Comparison of ENCODE assay signal across 8 mouse cellular contexts in the genomic region with DNA sequence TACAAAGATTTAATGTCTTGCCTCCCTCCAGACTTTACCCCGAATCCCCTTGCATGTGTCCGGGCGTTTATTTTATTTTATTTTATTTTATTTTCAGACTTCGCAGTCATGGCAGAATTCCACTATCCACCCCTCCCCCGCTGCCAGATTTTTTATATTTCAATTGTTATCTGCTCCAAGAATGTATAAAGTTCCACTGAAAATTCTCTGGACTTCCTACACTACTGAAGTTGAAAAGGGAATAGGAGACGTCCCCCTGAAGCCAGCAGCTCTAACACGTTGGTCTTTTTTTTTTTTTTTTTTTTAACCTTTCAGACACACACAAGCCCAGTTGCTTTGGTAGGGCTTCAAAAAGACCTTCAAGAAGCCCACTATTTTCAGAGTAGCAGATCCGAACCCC. TPM values are rescaled to one million over a fixed set of nuclear protein-coding genes. Genes with fewer than 3 reads are reported as not detected.
DNase-seq lines count a peak whose midpoint lies in the region; ATAC-seq and TF ChIP-seq lines count a peak whose summit lies in the region.

No protein-coding gene starts in this region.

- no peak for TF ChIP-seq POLR2A in heart, adult 2 months (IDR thresholded peaks at IDR 0.05; ENCODE audit: insufficient read depth, low read depth, low read length)

- DNase-seq in heart, adult 2 months = no peak
- DNase-seq in heart, adult 8-10 months (ENCODE audit: low spot score) = no peak
- DNase-seq in heart, postnatal 10 days = peak; percentile 12 to 17
- no peak for DNase-seq in MN1 (ENCODE audit: low spot score)
- no peak for DNase-seq in embryo, embryonic 10.5 days (ENCODE audit: low spot score)
- no peak for DNase-seq in cerebellum, postnatal 36 days

- WGBS in heart, adult 2 months = 21% methylated on average over 8 of the region's 8 CpGs
- whole genome bisulfite sequencing in liver, embryonic 15.5 days (ENCODE audit: insufficient replicate concordance) = 16% methylated on average over 8 of the region's 8 CpGs

- no peak for TF ChIP-seq EP300 in heart, adult 2 months (IDR thresholded peaks at IDR 0.05; ENCODE audit: insufficient read depth, low read depth, low read length)

- H3K79me2 ChIP-seq in heart, adult 2 months (replicated peaks; ENCODE audit: control insufficient read depth, insufficient read depth, low read length) = no peaks in the 10 kb centered on the region

- H3K4me1 ChIP-seq in heart, adult 2 months (ENCODE audit: control insufficient read depth, insufficient read depth, low read length) = peaks cover 2% of the 10 kb centered on the region
- H3K4me1 ChIP-seq in E14TG2a.4 (replicated peaks; ENCODE audit: low read depth, low read length) = peaks cover 71% of the 10 kb centered on the region
- peaks cover 4% of the 10 kb centered on the region; the same call in 1 of the 2 replicates for H3K4me1 ChIP-seq in liver, embryonic 15.5 days (replicated peaks)

- H3K4me3 ChIP-seq in heart, adult 2 months = peak overlapping the region; percentile 61
- H3K4me3 ChIP-seq in E14TG2a.4 (replicated peaks; ENCODE audit: low read length) = peak overlapping the region; percentile 97
- H3K4me3 ChIP-seq in liver, embryonic 15.5 days (replicated peaks) = peak overlapping the region; percentile 62; the same call in 1 of the 2 replicates

- intact Hi-C loops in heart, adult 2 months (cut with DNase I) = no loop called here
- intact Hi-C loops in heart, postnatal 10 days (cut with DNase I) = loop anchor here (5.0 kb wide), 3 partner anchors 113 to 468 kb away; no protein-coding TSS in a partner anchor

- H3K27ac ChIP-seq in heart, adult 2 months = no peak overlapping the region; the same call in 1 of the 2 replicates
- peak overlapping the region; percentile 72; the same call in 1 of the 2 replicates for H3K27ac ChIP-seq in liver, embryonic 15.5 days (replicated peaks)

- TF ChIP-seq CTCF in heart, adult 2 months (IDR thresholded peaks at IDR 0.05) = no peak
- no peak for TF ChIP-seq CTCF in E14TG2a.4 (conservative IDR thresholded peaks at IDR 0.05; ENCODE audit: low read length)

- no peak for ATAC-seq in liver, embryonic 15.5 days (ENCODE audit: insufficient read depth)

- H3K27me3 ChIP-seq in heart, adult 2 months (ENCODE audit: control insufficient read depth, insufficient read depth, low read length) = no peaks in the 10 kb centered on the region
- no peaks in the 10 kb centered on the region for H3K27me3 ChIP-seq in E14TG2a.4 (ENCODE audit: insufficient read depth, low read length)
- H3K27me3 ChIP-seq in liver, embryonic 15.5 days = peaks cover 42% of the 10 kb centered on the region

- H3K9ac ChIP-seq in heart, adult 2 months (ENCODE audit: low read depth, low read length) = peak overlapping the region; percentile 50
- peak overlapping the region; percentile 35; the same call in 1 of the 2 replicates for H3K9ac ChIP-seq in liver, embryonic 15.5 days

- no peaks in the 10 kb centered on the region for H3K9me3 ChIP-seq in E14TG2a.4 (ENCODE audit: low read length)
- H3K9me3 ChIP-seq in liver, embryonic 15.5 days (replicated peaks) = no peaks in the 10 kb centered on the region

- H3K4me2 ChIP-seq in liver, embryonic 15.5 days = peak overlapping the region; percentile 68

- H3K36me3 ChIP-seq in heart, adult 2 months (ENCODE audit: control insufficient read depth, insufficient read depth, low read length) = no peaks in the 10 kb centered on the region
- peaks cover 23% of the 10 kb centered on the region for H3K36me3 ChIP-seq in E14TG2a.4 (ENCODE audit: insufficient read depth, low read length)
- no peaks in the 10 kb centered on the region for H3K36me3 ChIP-seq in liver, embryonic 15.5 days (replicated peaks)

RNA-seq across cellular contexts. Expression of gene Fn1, which starts 1.2 kb away (rescaled TPM):
- total RNA-seq in heart, adult 2 months (2021) = 10 to 100 TPM; 58.2 to 95.9 TPM
- 40.5 and 50.6 TPM in 2 replicates for polyA plus RNA-seq in heart, adult 2 months (2012; rRNA removed)
- 100 to 1,000 TPM in 1 of 4 experiments, 10 to 100 TPM in 3; 27.6 to 234 (median 32.1) TPM for total RNA-seq in heart, adult 8-10 months (2022)
- total RNA-seq in heart, postnatal 10 days (2021) = 100 to 1,000 TPM; 342 to 377 TPM
- 125 and 154 TPM in 2 replicates for polyA plus RNA-seq in liver, embryonic 15.5 days (2015; fragmentation: Nextera tagmentation; extraction: Ambion mirVana)

Comparison
In these comparisons a context has a peak if more than half of its experiments do, and no peak if none do; other contexts are left out.
1. DNase-seq: peak in heart, postnatal 10 days (2 of 2); none in heart, adult 2 months (0 of 2), heart, adult 8-10 months (single experiment), MN1 (single experiment), embryo, embryonic 10.5 days (single experiment) and cerebellum, postnatal 36 days (0 of 2).
2. Peak in every context shown above with its lines, with median percentiles within 50 percentile points of each other: H3K4me3 ChIP-seq.